Mouse (Mus musculus) olfactory bulb, adult 2 months (tissue): ENCODE measurements around the gene Tmed5.

Experiments used
- CTCF ChIP-seq: fragments of 200-500 bp; IDR thresholded peaks from 2 replicates; pipeline ENCODE4 v1.5.1; 2012; ENCODE audit warnings: low read depth, mild to moderate bottlenecking, low read length, moderate library complexity; ENCODE audit not compliant: insufficient read depth
- POLR2A ChIP-seq: fragments of 200-500 bp; IDR thresholded peaks from 2 replicates; pipeline ENCODE4 v1.6.1; 2012; ENCODE audit warnings: mild to moderate bottlenecking, low read depth, low read length, moderate library complexity; ENCODE audit not compliant: insufficient read depth

GRCm38 (mm10) chr5:108109346-108109745 lies 23.1 kb downstream of the Tmed5 start:
- TF ChIP-seq CTCF (no peak), POLR2A (no peak)
